Mouse (Mus musculus) liver, embryonic 14.5 days (tissue): ENCODE data around the gene Lefty2. TPM values are rescaled to one million over a fixed set of nuclear protein-coding genes. Genes with fewer than 3 reads are reported as not detected.
A peak's percentile ranks its signal among the peaks of the same experiment; 100 is the strongest.

Experiments used
- ATAC-seq: fragments of 200-750 bp; cut with Nextera tagmentation; 2 replicates; pipeline ENCODE4 v1.8.0; 2017; ENCODE audit warnings: moderate number of reproducible peaks, mild to moderate bottlenecking, moderate library complexity; ENCODE audit not compliant: insufficient read depth
- DNase-seq, 3 experiments: peaks; one replicate each; pipeline ENCODE4 v3.0.0-alpha.2; 2012 to 2013; ENCODE audit warnings: low read depth in 3 of 3, low spot score in 3 of 3
- H3K27ac ChIP-seq: fragments of 300-500 bp; sonication (generic); 2 replicates; pipeline ENCODE4 v1.5.1; 2014; ENCODE audit warnings: moderate library complexity, mild to moderate bottlenecking, control low read depth, inconsistent platforms
- H3K27me3 ChIP-seq: fragments of 300-500 bp; sonication (generic); 2 replicates; pipeline ENCODE4 v1.6.1; 2014; ENCODE audit warnings: mild to moderate bottlenecking, low read length, moderate library complexity; ENCODE audit not compliant: control insufficient read depth, insufficient read depth
- H3K36me3 ChIP-seq: fragments of 300-500 bp; sonication (generic); replicated peaks from 2 replicates; pipeline ENCODE4 v1.6.1; 2014; ENCODE audit warnings: low read depth; ENCODE audit not compliant: control insufficient read depth, insufficient read depth
- H3K4me1 ChIP-seq, 2 experiments: fragments of 200-500 bp in 1 of 2; fragments of 300-500 bp in 1 of 2; sonication (generic) in 1 of 2; replicated peaks; 2 replicates each; pipeline ENCODE4 v1.6.1; 2012 to 2014; ENCODE audit warnings: antibody characterized with exemption in 1 of 2, inconsistent platforms in 1 of 2, low read length in 1 of 2; ENCODE audit not compliant: control insufficient read depth in 2 of 2, insufficient read depth in 2 of 2
- H3K4me2 ChIP-seq: fragments of 300-500 bp; sonication (generic); 2 replicates; pipeline ENCODE4 v1.6.1; 2014; ENCODE audit warnings: low read depth, mild to moderate bottlenecking, control low read depth, moderate library complexity
- H3K4me3 ChIP-seq, 2 experiments: fragments of 200-500 bp in 1 of 2; fragments of 300-500 bp in 1 of 2; sonication (generic) in 1 of 2; 2 replicates each; pipeline ENCODE4 v1.5.1; 2012 to 2014; ENCODE audit warnings: low read depth in 2 of 2, low read length in 2 of 2, mild to moderate bottlenecking in 2 of 2, control low read depth in 1 of 2, inconsistent platforms in 1 of 2, moderate library complexity in 1 of 2; ENCODE audit not compliant: insufficient read depth in 1 of 2
- H3K9ac ChIP-seq: fragments of 300-500 bp; sonication (generic); replicated peaks from 2 replicates; pipeline ENCODE4 v1.6.1; 2014; ENCODE audit warnings: mild to moderate bottlenecking, control low read depth, moderate library complexity
- H3K9me3 ChIP-seq: fragments of 300-500 bp; sonication (generic); 2 replicates; pipeline ENCODE4 v1.6.1; 2016; ENCODE audit warnings: low read length, mixed read lengths; ENCODE audit not compliant: control insufficient read depth
- CTCF ChIP-seq: IDR thresholded peaks from 2 replicates; pipeline ENCODE4 v1.5.1; 2016; ENCODE audit warnings: antibody characterized with exemption, low read depth, control low read depth
- EP300 ChIP-seq: IDR thresholded peaks from 2 replicates; pipeline ENCODE4 v1.6.1; 2016; ENCODE audit warnings: antibody characterized with exemption, low read depth
- WGBS: fragments of 180-500 bp; shearing (Covaris S2); extraction: QIAGEN DNeasy Blood & Tissue Kit; methylation state at CpG from one replicate; pipeline ENCODE4 v1.1.7; 2014; ENCODE audit not compliant: insufficient replicate concordance; 5-methylcytosine and 5-hydroxymethylcytosine counted together
- polyA plus RNA-seq, 2 experiments: library from polyadenylated mRNA; depleted of rRNA in 1 of 2; stranded (reverse) in 1 of 2; unstranded in 1 of 2; fragments of >200 nt; fragmentation: Nextera tagmentation in 1 of 2; extraction: Ambion mirVana in 1 of 2; gene quantifications; 2 replicates each; pipeline versions ENCODE4 v1.2.1 to v1.2.3; 2012 to 2014

Lefty2 gene
- polyA plus RNA-seq, 2 experiments = not detected

- H3K4me2 ChIP-seq = peak within 1 kb of the TSS; percentile 100
- peak within 1 kb of the TSS; percentile 84 for H3K27ac ChIP-seq
- peak within 1 kb of the TSS; percentile 95 for H3K9ac ChIP-seq
- H3K4me1 ChIP-seq = peaks cover 39 to 50% of the 10 kb centered on the region in 2 experiments
- under 1% methylated on average over 73 of the region's 73 CpGs for whole genome bisulfite sequencing
- no peaks in the 10 kb centered on the region for H3K27me3 ChIP-seq
- peak within 1 kb of the TSS; percentile 65 to 98 for H3K4me3 ChIP-seq
- H3K9me3 ChIP-seq = no peaks in the 10 kb centered on the region
- no peaks in the 10 kb centered on the region for H3K36me3 ChIP-seq
- ATAC-seq (peak; percentile 60), DNase-seq (peak in 2 of 3 experiments; percentile 61)
- no peak for TF ChIP-seq CTCF
- no peak for TF ChIP-seq EP300
Observed at GRCm38 (mm10) chr1:180942166-180943031, 49.5 kb downstream of the Lefty2 start, which contains the start of gene Tmem63a. TSS of gene Tmem63a (plus strand) at chr1:180942344.

GRCm38 (mm10) chr1:180943032-180943644, 50.2 kb downstream of the Lefty2 start:
- no peaks in the 10 kb centered on the region for H3K36me3 ChIP-seq
- 53% methylated on average over 11 of the region's 11 CpGs for WGBS
- H3K4me2 ChIP-seq = peak overlapping the region; percentile 100
- TF ChIP-seq CTCF (no peak), EP300 (no peak)
- no peak for DNase-seq
- peak overlapping the region; percentile 65 to 98 for H3K4me3 ChIP-seq
- H3K27me3 ChIP-seq = no peaks in the 10 kb centered on the region
- H3K27ac ChIP-seq = peak overlapping the region; percentile 84
- H3K9ac ChIP-seq = peak overlapping the region; percentile 95
- H3K9me3 ChIP-seq = no peaks in the 10 kb centered on the region
- H3K4me1 ChIP-seq = peaks cover 34 to 43% of the 10 kb centered on the region in 2 experiments
- ATAC-seq = no peak

- Histone ChIP-seq H3K4me2 (0 out of 2 replicates have a peak overlapping the region, but pooled peaks have one; percentile 1), H3K36me3 (no peaks in the 10 kb centered on the region; the same call in 1 of the 2 replicates), H3K4me3 (no peak overlapping the region), H3K27me3 (no peaks in the 10 kb centered on the region), H3K9ac (no peak overlapping the region), H3K9me3 (no peaks in the 10 kb centered on the region), H3K27ac (peak overlapping the region; percentile 84), H3K4me1 (peaks cover 34 to 43% of the 10 kb centered on the region in 2 experiments)
- 46% methylated on average over 1 of the region's 1 CpGs for WGBS
- DNase-seq = no peak
- no peak for ATAC-seq
- TF ChIP-seq EP300 (no peak), CTCF (0 out of 2 replicates have a peak, but pooled peaks have one; percentile 29)
Observed at GRCm38 (mm10) chr1:180943896-180944295, 51.0 kb downstream of the Lefty2 start.

GRCm38 (mm10) chr1:180944553-180944952, 51.6 kb downstream of the Lefty2 start:
- H3K4me1 ChIP-seq = peaks cover 34 to 43% of the 10 kb centered on the region in 2 experiments
- H3K36me3 ChIP-seq = no peaks in the 10 kb centered on the region; the same call in 1 of the 2 replicates
- peak in 1 of 3 experiments; percentile 32 for DNase-seq
- 63% methylated on average over 4 of the region's 4 CpGs for WGBS
- H3K4me2 ChIP-seq = peak overlapping the region; percentile 66; the same call in 1 of the 2 replicates
- no peak overlapping the region for H3K9ac ChIP-seq
- no peak overlapping the region for H3K4me3 ChIP-seq
- no peak for ATAC-seq
- H3K27me3 ChIP-seq = no peaks in the 10 kb centered on the region
- TF ChIP-seq CTCF (no peak), EP300 (no peak)
- H3K9me3 ChIP-seq = no peaks in the 10 kb centered on the region
- peak overlapping the region; percentile 14; the same call in 1 of the 2 replicates for H3K27ac ChIP-seq
